Mouse (Mus musculus) bone marrow, adult 2 months (tissue): ENCODE results near the gene Barx2.
"Not testable (repeated sequence)": the region's sequence is repeated elsewhere in the genome, so short reads cannot be mapped to it uniquely, and the experiment has no call there.

ENCODE experiments used
- CTCF ChIP-seq: fragments of 200-500 bp; IDR thresholded peaks from 2 replicates; pipeline ENCODE4 v1.5.1; 2011; ENCODE audit warnings: low read length, control low read depth; ENCODE audit not compliant: control insufficient read depth, insufficient read depth
- POLR2A ChIP-seq: fragments of 200-500 bp; IDR thresholded peaks from 2 replicates; pipeline ENCODE4 v1.6.1; 2011; ENCODE audit warnings: low read depth, mild to moderate bottlenecking, control low read depth, low read length, borderline replicate concordance; ENCODE audit not compliant: control insufficient read depth

DNA sequence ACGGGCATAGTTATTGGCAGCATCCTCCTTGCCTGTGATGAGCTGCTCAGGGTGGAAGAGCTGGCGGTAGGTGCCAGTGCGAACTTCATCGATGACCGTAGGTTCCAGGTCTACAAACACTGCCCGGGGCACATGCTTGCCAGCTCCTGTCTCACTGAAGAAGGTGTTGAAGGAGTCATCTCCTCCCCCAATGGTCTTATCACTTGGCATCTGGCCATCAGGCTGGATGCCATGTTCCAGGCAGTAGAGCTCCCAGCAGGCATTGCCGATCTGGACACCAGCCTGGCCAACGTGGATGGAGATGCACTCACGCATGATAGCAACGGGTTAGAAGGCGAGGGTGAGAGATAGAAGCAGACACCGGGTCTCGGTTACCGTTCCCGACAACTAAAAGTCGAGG lies 23.2 kb upstream of the Barx2 start:
- not testable (repeated sequence) for TF ChIP-seq POLR2A, CTCF
